Mouse (Mus musculus): ENCODE measurements around the gene Tcp1.

GRCm38 (mm10) chr17:12866853-12867252, 48.6 kb upstream of the Tcp1 start:
- TF ChIP-seq POLR2A (IDR thresholded peaks at IDR 0.05; ENCODE audit: borderline replicate concordance, control insufficient read depth, low read depth, low read length) (no peak), CTCF (IDR thresholded peaks at IDR 0.05; ENCODE audit: control insufficient read depth, insufficient read depth, low read length) (no peak)
